Mouse (Mus musculus) midbrain, embryonic 11.5 days (tissue): ENCODE data around the gene Dytn. TPM values are rescaled to one million over a fixed set of nuclear protein-coding genes. Genes with fewer than 3 reads are reported as not detected.
A peak's percentile ranks its signal among the peaks of the same experiment; 100 is the strongest.

ENCODE experiments used
- ATAC-seq: fragments of 200-750 bp; cut with Nextera tagmentation; 2 replicates; pipeline ENCODE4 v1.8.0; 2017; ENCODE audit warnings: moderate TSS enrichment, moderate library complexity; ENCODE audit not compliant: low FRiP score
- DNase-seq: peaks from one replicate; pipeline ENCODE4 v3.0.0; 2015; ENCODE audit warnings: low spot score; ENCODE audit errors: missing footprints
- H3K27ac ChIP-seq: fragments of 300-500 bp; sonication (generic); 2 replicates; pipeline ENCODE4 v1.5.1; 2014; ENCODE audit warnings: low read depth, low read length
- H3K27me3 ChIP-seq: fragments of 300-500 bp; sonication (generic); 2 replicates; pipeline ENCODE4 v1.6.1; 2014; ENCODE audit warnings: mild to moderate bottlenecking, low read length, moderate library complexity, mixed read lengths; ENCODE audit not compliant: control insufficient read depth, insufficient read depth
- H3K36me3 ChIP-seq: fragments of 300-500 bp; sonication (generic); 2 replicates; pipeline ENCODE4 v1.6.1; 2014; ENCODE audit warnings: mild to moderate bottlenecking, low read length, moderate library complexity, mixed read lengths; ENCODE audit not compliant: control insufficient read depth, insufficient read depth
- H3K4me1 ChIP-seq: fragments of 300-500 bp; sonication (generic); 2 replicates; pipeline ENCODE4 v1.6.1; 2014; ENCODE audit warnings: low read length; ENCODE audit not compliant: control insufficient read depth, insufficient read depth
- H3K4me2 ChIP-seq: fragments of 300-500 bp; sonication (generic); 2 replicates; pipeline ENCODE4 v1.6.1; 2014; ENCODE audit warnings: mild to moderate bottlenecking, moderate library complexity
- H3K4me3 ChIP-seq: fragments of 300-500 bp; sonication (generic); 2 replicates; pipeline ENCODE4 v1.5.1; 2014; ENCODE audit warnings: low read depth, low read length
- H3K9ac ChIP-seq: fragments of 300-500 bp; sonication (generic); 2 replicates; pipeline ENCODE4 v1.6.1; 2014; ENCODE audit warnings: low read length
- H3K9me3 ChIP-seq: fragments of 300-500 bp; sonication (generic); 2 replicates; pipeline ENCODE4 v1.6.1; 2016; ENCODE audit warnings: low read length; ENCODE audit not compliant: control insufficient read depth
- WGBS: fragments of 180-500 bp; shearing (Covaris S2); extraction: QIAGEN DNeasy Blood & Tissue Kit; methylation state at CpG from one replicate; pipeline ENCODE4 v1.1.7; 2014; 5-methylcytosine and 5-hydroxymethylcytosine counted together
- polyA plus RNA-seq: library from polyadenylated mRNA; unstranded; fragments of >200 nt; fragmentation: Nextera tagmentation; extraction: Ambion mirVana; gene quantifications from 2 replicates; pipeline ENCODE4 v1.2.1, GENCODE M21; 2014

Gene Dytn
- not detected in 2 replicates for polyA plus RNA-seq

- Histone ChIP-seq H3K4me3 (no peak within 1 kb of the TSS), H3K9me3 (no peaks in the 10 kb centered on the region), H3K36me3 (no peaks in the 10 kb centered on the region), H3K4me2 (no peak within 1 kb of the TSS), H3K27ac (no peak within 1 kb of the TSS), H3K27me3 (no peaks in the 10 kb centered on the region), H3K4me1 (no peaks in the 10 kb centered on the region), H3K9ac (no peak within 1 kb of the TSS)
- no peak for ATAC-seq
- 86% methylated on average over 4 of the region's 4 CpGs for WGBS
- DNase-seq: no peak
Observed at GRCm38 (mm10) chr1:63686827-63687226, at the start of gene Dytn. Gene Dytn, minus strand, starts transcription at chr1:63686927.

- WGBS: under 1% methylated on average over 31 of the region's 31 CpGs
- H3K4me1 ChIP-seq: peaks cover 10% of the 10 kb centered on the region
- H3K4me3 ChIP-seq: peak within 1 kb of the TSS; percentile 68
- H3K27ac ChIP-seq: no peak within 1 kb of the TSS
- H3K4me2 ChIP-seq: peak within 1 kb of the TSS; percentile 58
- peak; percentile 99 for DNase-seq
- no peaks in the 10 kb centered on the region for H3K9me3 ChIP-seq
- peak; percentile 96 for ATAC-seq
- peak within 1 kb of the TSS; percentile 75 for H3K9ac ChIP-seq
- no peaks in the 10 kb centered on the region for H3K27me3 ChIP-seq
- no peaks in the 10 kb centered on the region for H3K36me3 ChIP-seq
Observed at GRCm38 (mm10) chr1:63730240-63730771, 43.6 kb upstream of the Dytn start, which contains the start of the genes Mdh1b and Fastkd2. Gene Mdh1b, minus strand, starts transcription at chr1:63730318. Gene Fastkd2, plus strand, starts transcription at chr1:63730614.

GRCm38 (mm10) chr1:63729796-63730195, 43.1 kb upstream of the Dytn start:
- no peaks in the 10 kb centered on the region for H3K36me3 ChIP-seq
- DNase-seq (no peak), ATAC-seq (no peak; the same call in 1 of the 2 replicates)
- H3K4me2 ChIP-seq: peak overlapping the region; percentile 58
- no peak overlapping the region; the same call in 1 of the 2 replicates for H3K9ac ChIP-seq
- H3K4me1 ChIP-seq: peaks cover 10% of the 10 kb centered on the region
- 39% methylated on average over 8 of the region's 8 CpGs for WGBS
- H3K27me3 ChIP-seq: no peaks in the 10 kb centered on the region
- H3K27ac ChIP-seq: no peak overlapping the region
- H3K9me3 ChIP-seq: no peaks in the 10 kb centered on the region
- H3K4me3 ChIP-seq: peak overlapping the region; percentile 68

- H3K4me3 ChIP-seq: no peak overlapping the region
- no peak overlapping the region for H3K27ac ChIP-seq
- H3K36me3 ChIP-seq: no peaks in the 10 kb centered on the region
- no peak overlapping the region for H3K9ac ChIP-seq
- DNase-seq (no peak), ATAC-seq (no peak)
- no peaks in the 10 kb centered on the region for H3K27me3 ChIP-seq
- H3K4me1 ChIP-seq: no peaks in the 10 kb centered on the region
- WGBS: 83% methylated on average over 7 of the region's 7 CpGs
- H3K4me2 ChIP-seq: no peak overlapping the region
- no peaks in the 10 kb centered on the region for H3K9me3 ChIP-seq
Observed at GRCm38 (mm10) chr1:63720161-63720560, 33.4 kb upstream of the Dytn start.

GRCm38 (mm10) chr1:63708876-63709275, 22.1 kb upstream of the Dytn start:
- WGBS: 72% methylated on average over 3 of the region's 3 CpGs
- no peak overlapping the region for H3K9ac ChIP-seq
- H3K27me3 ChIP-seq: no peaks in the 10 kb centered on the region
- ATAC-seq: no peak
- no peak overlapping the region for H3K27ac ChIP-seq
- H3K4me1 ChIP-seq: no peaks in the 10 kb centered on the region
- no peak overlapping the region for H3K4me3 ChIP-seq
- H3K9me3 ChIP-seq: no peaks in the 10 kb centered on the region
- no peaks in the 10 kb centered on the region for H3K36me3 ChIP-seq
- no peak overlapping the region for H3K4me2 ChIP-seq
- DNase-seq: no peak

- Histone ChIP-seq H3K4me2 (no peak overlapping the region), H3K9ac (no peak overlapping the region), H3K4me1 (no peaks in the 10 kb centered on the region), H3K36me3 (no peaks in the 10 kb centered on the region), H3K27me3 (no peaks in the 10 kb centered on the region), H3K4me3 (no peak overlapping the region), H3K27ac (no peak overlapping the region), H3K9me3 (no peaks in the 10 kb centered on the region)
- ATAC-seq: no peak
- 80% methylated on average over 5 of the region's 5 CpGs for WGBS
- no peak for DNase-seq
Observed at GRCm38 (mm10) chr1:63705733-63706132, 19.0 kb upstream of the Dytn start.

- Histone ChIP-seq H3K4me1 (no peaks in the 10 kb centered on the region), H3K4me2 (no peak overlapping the region), H3K9ac (no peak overlapping the region), H3K27ac (no peak overlapping the region), H3K36me3 (no peaks in the 10 kb centered on the region), H3K9me3 (no peaks in the 10 kb centered on the region), H3K27me3 (no peaks in the 10 kb centered on the region), H3K4me3 (no peak overlapping the region)
- WGBS: 80% methylated on average over 3 of the region's 3 CpGs
- ATAC-seq: no peak
- no peak for DNase-seq
Observed at GRCm38 (mm10) chr1:63696861-63697260, 10.1 kb upstream of the Dytn start.

GRCm38 (mm10) chr1:63675975-63676374, 10.8 kb downstream of the Dytn start:
- H3K27me3 ChIP-seq: no peaks in the 10 kb centered on the region
- H3K9me3 ChIP-seq: no peaks in the 10 kb centered on the region
- no peak for ATAC-seq
- WGBS: 85% methylated on average over 3 of the region's 3 CpGs
- no peaks in the 10 kb centered on the region for H3K36me3 ChIP-seq
- DNase-seq: no peak
- no peaks in the 10 kb centered on the region for H3K4me1 ChIP-seq
- no peak overlapping the region for H3K27ac ChIP-seq
- no peak overlapping the region for H3K4me2 ChIP-seq
- H3K9ac ChIP-seq: no peak overlapping the region
- H3K4me3 ChIP-seq: no peak overlapping the region

GRCm38 (mm10) chr1:63668852-63669160, 17.9 kb downstream of the Dytn start:
- no peak overlapping the region for H3K4me2 ChIP-seq
- H3K9ac ChIP-seq: no peak overlapping the region
- H3K4me3 ChIP-seq: no peak overlapping the region
- H3K27me3 ChIP-seq: no peaks in the 10 kb centered on the region
- DNase-seq (peak; percentile 88), ATAC-seq (no peak; the same call in 1 of the 2 replicates)
- peaks cover 3% of the 10 kb centered on the region; the same call in 1 of the 2 replicates for H3K4me1 ChIP-seq
- 12% methylated on average over 3 of the region's 3 CpGs for WGBS
- H3K27ac ChIP-seq: no peak overlapping the region
- H3K9me3 ChIP-seq: no peaks in the 10 kb centered on the region
- H3K36me3 ChIP-seq: no peaks in the 10 kb centered on the region
